Mouse (Mus musculus) neural tube, embryonic 12.5 days (tissue): ENCODE results near the gene Zfp963. TPM values are rescaled to one million over a fixed set of nuclear protein-coding genes. Genes with fewer than 3 reads are reported as not detected.
"Not testable (repeated sequence)": the region's sequence is repeated elsewhere in the genome, so short reads cannot be mapped to it uniquely, and the experiment has no call there.

Experiments used
- ATAC-seq: fragments of 200-750 bp; cut with Nextera tagmentation; 2 replicates; pipeline ENCODE4 v1.8.0; 2017; ENCODE audit warnings: low read depth, mild to moderate bottlenecking, moderate TSS enrichment, moderate library complexity; ENCODE audit not compliant: low FRiP score
- H3K27ac ChIP-seq: fragments of 300-500 bp; sonication (generic); 2 replicates; pipeline ENCODE4 v1.5.1; 2016
- H3K27me3 ChIP-seq: fragments of 300-500 bp; sonication (generic); replicated peaks from 2 replicates; pipeline ENCODE4 v1.6.1; 2016; ENCODE audit warnings: mild to moderate bottlenecking
- H3K36me3 ChIP-seq: fragments of 300-500 bp; sonication (generic); 2 replicates; pipeline ENCODE4 v1.6.1; 2016; ENCODE audit warnings: mild to moderate bottlenecking
- H3K4me1 ChIP-seq: fragments of 300-500 bp; sonication (generic); 2 replicates; pipeline ENCODE4 v1.6.1; 2016
- H3K4me2 ChIP-seq: fragments of 300-500 bp; sonication (generic); replicated peaks from 2 replicates; pipeline ENCODE4 v1.6.1; 2016; ENCODE audit warnings: mild to moderate bottlenecking
- H3K4me3 ChIP-seq: fragments of 300-500 bp; sonication (generic); 2 replicates; pipeline ENCODE4 v1.5.1; 2016
- H3K9ac ChIP-seq: fragments of 300-500 bp; sonication (generic); 2 replicates; pipeline ENCODE4 v1.6.1; 2016; ENCODE audit warnings: mild to moderate bottlenecking
- H3K9me3 ChIP-seq: fragments of 300-500 bp; sonication (generic); 2 replicates; pipeline ENCODE4 v1.6.1; 2016; ENCODE audit warnings: mild to moderate bottlenecking
- WGBS: fragments of 180-500 bp; shearing (Covaris S2); methylation state at CpG from one replicate; pipeline ENCODE4 v1.1.7; 2016; 5-methylcytosine and 5-hydroxymethylcytosine counted together
- polyA plus RNA-seq: library from polyadenylated mRNA; unstranded; fragments of >200 nt; fragmentation: Nextera tagmentation; extraction: Ambion mirVana; gene quantifications from 2 replicates; pipeline ENCODE4 v1.2.1, GENCODE M21; 2016

Gene Zfp963
- polyA plus RNA-seq, 1 experiment from 2014 or later = 7.5 TPM

GRCm38 (mm10) chr8:69717232-69717580 lies 32.6 kb downstream of the Zfp963 start:
- H3K4me1 ChIP-seq = peaks cover 7% of the 10 kb centered on the region
- H3K36me3 ChIP-seq = peaks cover 7% of the 10 kb centered on the region; the same call in 1 of the 2 replicates
- ATAC-seq = peak; percentile 41
- H3K9ac ChIP-seq = no peak overlapping the region
- H3K4me3 ChIP-seq = peak overlapping the region; percentile 7; the same call in 1 of the 2 replicates
- peak overlapping the region; percentile 51 for H3K4me2 ChIP-seq
- H3K9me3 ChIP-seq = no peaks in the 10 kb centered on the region
- no peak overlapping the region for H3K27ac ChIP-seq
- 46% methylated on average over 5 of the region's 5 CpGs for WGBS
- no peaks in the 10 kb centered on the region for H3K27me3 ChIP-seq

GRCm38 (mm10) chr8:69716403-69717231 lies 33.2 kb downstream of the Zfp963 start:
- ATAC-seq = peak; percentile 99
- no peaks in the 10 kb centered on the region for H3K9me3 ChIP-seq

GRCm38 (mm10) chr8:69715366-69715765 lies 34.4 kb downstream of the Zfp963 start:
- Histone ChIP-seq H3K4me2 (peak overlapping the region; percentile 54), H3K9ac (no peak overlapping the region), H3K4me1 (peaks cover 7% of the 10 kb centered on the region), H3K4me3 (0 out of 2 replicates have a peak overlapping the region, but pooled peaks have one; percentile 9), H3K27ac (no peak overlapping the region), H3K9me3 (no peaks in the 10 kb centered on the region), H3K36me3 (peaks cover 13% of the 10 kb centered on the region), H3K27me3 (no peaks in the 10 kb centered on the region)
- 86% methylated on average over 6 of the region's 6 CpGs for WGBS
- ATAC-seq = no peak

More at GRCm38 (mm10) chr8:69716403-69717231, 33.2 kb downstream of the Zfp963 start:
- H3K36me3 ChIP-seq = peaks cover 7% of the 10 kb centered on the region; the same call in 1 of the 2 replicates
- peak overlapping the region; percentile 85 for H3K4me3 ChIP-seq
- peak overlapping the region; percentile 96 for H3K9ac ChIP-seq
- H3K4me1 ChIP-seq = peaks cover 7% of the 10 kb centered on the region
- H3K27me3 ChIP-seq = no peaks in the 10 kb centered on the region
- H3K27ac ChIP-seq = peak overlapping the region; percentile 99
- under 1% methylated on average over 52 of the region's 52 CpGs for WGBS
- H3K4me2 ChIP-seq = peak overlapping the region; percentile 54

GRCm38 (mm10) chr8:69713516-69713915 lies 36.3 kb downstream of the Zfp963 start:
- WGBS = 90% methylated on average over 8 of the region's 8 CpGs
- peaks cover 7% of the 10 kb centered on the region for H3K4me1 ChIP-seq
- no peak overlapping the region for H3K4me3 ChIP-seq
- H3K9ac ChIP-seq = no peak overlapping the region
- peaks cover 30% of the 10 kb centered on the region for H3K36me3 ChIP-seq
- no peak for ATAC-seq
- H3K27me3 ChIP-seq = no peaks in the 10 kb centered on the region
- no peak overlapping the region for H3K27ac ChIP-seq
- H3K4me2 ChIP-seq = no peak overlapping the region
- no peaks in the 10 kb centered on the region for H3K9me3 ChIP-seq

GRCm38 (mm10) chr8:69710624-69711023 lies 39.1 kb downstream of the Zfp963 start, which contains the start of gene Zfp869:
TSS of gene Zfp869 (minus strand) at chr8:69710724.
- not testable (repeated sequence) for H3K4me1 ChIP-seq, H3K9ac ChIP-seq, H3K27ac ChIP-seq, ATAC-seq, H3K4me2 ChIP-seq, H3K9me3 ChIP-seq, H3K27me3 ChIP-seq, H3K4me3 ChIP-seq
- peaks cover 59% of the 10 kb centered on the region for H3K36me3 ChIP-seq
- 93% methylated on average over 10 of the region's 10 CpGs for WGBS

GRCm38 (mm10) chr8:69701810-69702209 lies 48.0 kb downstream of the Zfp963 start:
- H3K27ac ChIP-seq = no peak overlapping the region
- H3K4me1 ChIP-seq = no peaks in the 10 kb centered on the region
- no peak overlapping the region for H3K4me2 ChIP-seq
- no peak for ATAC-seq
- no peak overlapping the region for H3K4me3 ChIP-seq
- peaks cover 40% of the 10 kb centered on the region for H3K36me3 ChIP-seq
- 75% methylated on average over 6 of the region's 6 CpGs for WGBS
- H3K27me3 ChIP-seq = no peaks in the 10 kb centered on the region
- H3K9ac ChIP-seq = no peak overlapping the region
- H3K9me3 ChIP-seq = peaks cover 3% of the 10 kb centered on the region; the same call in 1 of the 2 replicates

Other genes with a start within 250 kb of the Zfp963 start
- not detected in 2 replicates for gene Gm7697, start 227.0 kb downstream of the Zfp963 start, polyA plus RNA-seq
- gene Zfp868, start 124.4 kb downstream of the Zfp963 start, polyA plus RNA-seq = 38.1 and 41.5 TPM in 2 replicates
- gene Zfp964, start 95.5 kb downstream of the Zfp963 start, polyA plus RNA-seq = 2.5 and 3.2 TPM in 2 replicates
- gene Zfp869, start 39.2 kb downstream of the Zfp963 start, polyA plus RNA-seq = 27.2 and 27.7 TPM in 2 replicates
- gene Gm20422, start 24.9 kb upstream of the Zfp963 start, polyA plus RNA-seq = 0.79 and 1.3 TPM in 2 replicates
- 50.8 and 53.8 TPM in 2 replicates for gene Atp13a1, start 41.2 kb upstream of the Zfp963 start, polyA plus RNA-seq
- gene Zfp866, start 41.2 kb upstream of the Zfp963 start, polyA plus RNA-seq = 38.8 and 39.5 TPM in 2 replicates
- 24.9 and 28.0 TPM in 2 replicates for gene Gmip, start 58.7 kb upstream of the Zfp963 start, polyA plus RNA-seq
- 0.50 and 0.51 TPM in 2 replicates for gene Lpar2, start 72.5 kb upstream of the Zfp963 start, polyA plus RNA-seq
- gene Pbx4, start 82.5 kb upstream of the Zfp963 start, polyA plus RNA-seq = 41.6 and 46.8 TPM in 2 replicates
- gene Cilp2, start 137.7 kb upstream of the Zfp963 start, polyA plus RNA-seq = 1.4 TPM in 2 replicates
- 4.1 and 4.3 TPM in 2 replicates for gene Tssk6, start 152.2 kb upstream of the Zfp963 start, polyA plus RNA-seq
- gene Ndufa13, start 152.6 kb upstream of the Zfp963 start, polyA plus RNA-seq = 162 and 171 TPM in 2 replicates
- gene Yjefn3, start 152.7 kb upstream of the Zfp963 start, polyA plus RNA-seq = 8.4 and 9.8 TPM in 2 replicates
- 61.3 and 66.9 TPM in 2 replicates for gene Gatad2a, start 246.4 kb upstream of the Zfp963 start, polyA plus RNA-seq